Mouse (Mus musculus): ENCODE measurements at regions not wholly inside any gene's neighbourhood (a gene's known extent, or its start where the extent isn't known, plus 50 kb on each side); places are given as distances from the start of the nearest gene placed in this dataset.

GRCm38 (mm10) chr1:119301258-119301657 is 120.8 kb downstream of the Inhbb start:
- H3K27me3 ChIP-seq (ENCODE audit: control insufficient read depth, insufficient read depth, low read length), result no peaks in the 10 kb centered on the region
- H3K4me3 ChIP-seq (ENCODE audit: low read depth, low read length), result no peak overlapping the region
- no peak for ATAC-seq (replicated peaks; ENCODE audit: insufficient number of reproducible peaks, low FRiP score, low TSS enrichment)
- no peak overlapping the region for H3K4me2 ChIP-seq
- H3K4me1 ChIP-seq (ENCODE audit: control insufficient read depth, insufficient read depth, low read length), result 0 out of 2 replicates have a peak, but pooled peaks cover 5% of the 10 kb centered on the region
- no peak overlapping the region for H3K9ac ChIP-seq (ENCODE audit: low read depth, low read length)
- WGBS (ENCODE audit: insufficient replicate concordance), result 86% methylated on average over 11 of the region's 11 CpGs
- no peaks in the 10 kb centered on the region for H3K9me3 ChIP-seq (replicated peaks; ENCODE audit: control insufficient read depth, low read length)
- H3K36me3 ChIP-seq (ENCODE audit: control insufficient read depth, insufficient read depth, low read length), result no peaks in the 10 kb centered on the region
- no peak overlapping the region for H3K27ac ChIP-seq (ENCODE audit: low read depth, low read length)

- Histone ChIP-seq H3K9me3 (replicated peaks; ENCODE audit: control insufficient read depth, low read length) (no peaks in the 10 kb centered on the region), H3K4me2 (no peak overlapping the region), H3K36me3 (ENCODE audit: control insufficient read depth, insufficient read depth, low read length) (no peaks in the 10 kb centered on the region), H3K9ac (ENCODE audit: low read depth, low read length) (no peak overlapping the region), H3K27me3 (ENCODE audit: control insufficient read depth, insufficient read depth, low read length) (no peaks in the 10 kb centered on the region), H3K4me3 (ENCODE audit: low read depth, low read length) (no peak overlapping the region), H3K27ac (ENCODE audit: low read depth, low read length) (no peak overlapping the region), H3K4me1 (ENCODE audit: control insufficient read depth, insufficient read depth, low read length) (0 out of 2 replicates have a peak, but pooled peaks cover 4% of the 10 kb centered on the region)
- no peak for ATAC-seq (replicated peaks; ENCODE audit: insufficient number of reproducible peaks, low FRiP score, low TSS enrichment)
- 78% methylated on average over 12 of the region's 12 CpGs for whole genome bisulfite sequencing (ENCODE audit: insufficient replicate concordance)
Measured at GRCm38 (mm10) chr1:119299842-119300752, 122.0 kb downstream of the Inhbb start.

- ATAC-seq (replicated peaks; ENCODE audit: insufficient number of reproducible peaks, low FRiP score, low TSS enrichment), result no peak
- H3K36me3 ChIP-seq (ENCODE audit: control insufficient read depth, insufficient read depth, low read length), result no peaks in the 10 kb centered on the region
- 74% methylated on average over 6 of the region's 6 CpGs for WGBS (ENCODE audit: insufficient replicate concordance)
- H3K9me3 ChIP-seq (replicated peaks; ENCODE audit: control insufficient read depth, low read length), result no peaks in the 10 kb centered on the region
- H3K4me1 ChIP-seq (ENCODE audit: control insufficient read depth, insufficient read depth, low read length), result no peaks in the 10 kb centered on the region
- H3K27me3 ChIP-seq (ENCODE audit: control insufficient read depth, insufficient read depth, low read length), result no peaks in the 10 kb centered on the region
- H3K4me3 ChIP-seq (ENCODE audit: low read depth, low read length), result no peak overlapping the region
- H3K27ac ChIP-seq (ENCODE audit: low read depth, low read length), result no peak overlapping the region
- H3K9ac ChIP-seq (ENCODE audit: low read depth, low read length), result no peak overlapping the region
- no peak overlapping the region for H3K4me2 ChIP-seq
Measured at GRCm38 (mm10) chr1:119298696-119299230, 123.3 kb downstream of the Inhbb start.

GRCm38 (mm10) chr1:119295121-119295520 is 126.9 kb downstream of the Inhbb start:
- no peak overlapping the region for H3K9ac ChIP-seq (ENCODE audit: low read depth, low read length)

GRCm38 (mm10) chr1:119293839-119294238 is 128.2 kb downstream of the Inhbb start:
- no peak overlapping the region for H3K9ac ChIP-seq (ENCODE audit: low read depth, low read length)
- no peak for ATAC-seq (replicated peaks; ENCODE audit: insufficient number of reproducible peaks, low FRiP score, low TSS enrichment)

More at GRCm38 (mm10) chr1:119295121-119295520, 126.9 kb downstream of the Inhbb start:
- Histone ChIP-seq H3K27me3 (ENCODE audit: control insufficient read depth, insufficient read depth, low read length) (no peaks in the 10 kb centered on the region), H3K9me3 (replicated peaks; ENCODE audit: control insufficient read depth, low read length) (no peaks in the 10 kb centered on the region), H3K36me3 (ENCODE audit: control insufficient read depth, insufficient read depth, low read length) (no peaks in the 10 kb centered on the region), H3K27ac (ENCODE audit: low read depth, low read length) (no peak overlapping the region), H3K4me2 (no peak overlapping the region), H3K4me1 (ENCODE audit: control insufficient read depth, insufficient read depth, low read length) (no peaks in the 10 kb centered on the region), H3K4me3 (ENCODE audit: low read depth, low read length) (no peak overlapping the region)
- ATAC-seq (replicated peaks; ENCODE audit: insufficient number of reproducible peaks, low FRiP score, low TSS enrichment), result no peak
- 74% methylated on average over 8 of the region's 8 CpGs for WGBS (ENCODE audit: insufficient replicate concordance)

GRCm38 (mm10) chr1:119292216-119292615 is 129.8 kb downstream of the Inhbb start:
- Histone ChIP-seq H3K9me3 (replicated peaks; ENCODE audit: control insufficient read depth, low read length) (no peaks in the 10 kb centered on the region), H3K36me3 (ENCODE audit: control insufficient read depth, insufficient read depth, low read length) (no peaks in the 10 kb centered on the region), H3K4me3 (ENCODE audit: low read depth, low read length) (no peak overlapping the region), H3K27ac (ENCODE audit: low read depth, low read length) (no peak overlapping the region), H3K9ac (ENCODE audit: low read depth, low read length) (no peak overlapping the region), H3K4me1 (ENCODE audit: control insufficient read depth, insufficient read depth, low read length) (no peaks in the 10 kb centered on the region), H3K4me2 (no peak overlapping the region), H3K27me3 (ENCODE audit: control insufficient read depth, insufficient read depth, low read length) (no peaks in the 10 kb centered on the region)
- 71% methylated on average over 7 of the region's 7 CpGs for WGBS (ENCODE audit: insufficient replicate concordance)
- ATAC-seq (replicated peaks; ENCODE audit: insufficient number of reproducible peaks, low FRiP score, low TSS enrichment), result no peak

More at GRCm38 (mm10) chr1:119293839-119294238, 128.2 kb downstream of the Inhbb start:
- Histone ChIP-seq H3K9me3 (replicated peaks; ENCODE audit: control insufficient read depth, low read length) (no peaks in the 10 kb centered on the region), H3K27me3 (ENCODE audit: control insufficient read depth, insufficient read depth, low read length) (no peaks in the 10 kb centered on the region), H3K4me2 (no peak overlapping the region), H3K4me3 (ENCODE audit: low read depth, low read length) (no peak overlapping the region), H3K27ac (ENCODE audit: low read depth, low read length) (no peak overlapping the region), H3K36me3 (ENCODE audit: control insufficient read depth, insufficient read depth, low read length) (no peaks in the 10 kb centered on the region), H3K4me1 (ENCODE audit: control insufficient read depth, insufficient read depth, low read length) (no peaks in the 10 kb centered on the region)
- WGBS (ENCODE audit: insufficient replicate concordance), result 82% methylated on average over 9 of the region's 9 CpGs

GRCm38 (mm10) chr1:119290165-119290916 is 131.7 kb downstream of the Inhbb start:
- Histone ChIP-seq H3K9me3 (replicated peaks; ENCODE audit: control insufficient read depth, low read length) (no peaks in the 10 kb centered on the region), H3K27ac (ENCODE audit: low read depth, low read length) (no peak overlapping the region), H3K36me3 (ENCODE audit: control insufficient read depth, insufficient read depth, low read length) (no peaks in the 10 kb centered on the region), H3K27me3 (ENCODE audit: control insufficient read depth, insufficient read depth, low read length) (no peaks in the 10 kb centered on the region), H3K9ac (ENCODE audit: low read depth, low read length) (no peak overlapping the region), H3K4me2 (no peak overlapping the region), H3K4me3 (ENCODE audit: low read depth, low read length) (no peak overlapping the region), H3K4me1 (ENCODE audit: control insufficient read depth, insufficient read depth, low read length) (no peaks in the 10 kb centered on the region)
- no peak for ATAC-seq (replicated peaks; ENCODE audit: insufficient number of reproducible peaks, low FRiP score, low TSS enrichment)
- WGBS (ENCODE audit: insufficient replicate concordance), result 76% methylated on average over 8 of the region's 9 CpGs

GRCm38 (mm10) chr1:119289516-119290164 is 132.4 kb downstream of the Inhbb start:
- Histone ChIP-seq H3K4me2 (no peak overlapping the region), H3K27me3 (ENCODE audit: control insufficient read depth, insufficient read depth, low read length) (no peaks in the 10 kb centered on the region), H3K36me3 (ENCODE audit: control insufficient read depth, insufficient read depth, low read length) (no peaks in the 10 kb centered on the region), H3K4me1 (ENCODE audit: control insufficient read depth, insufficient read depth, low read length) (no peaks in the 10 kb centered on the region), H3K9ac (ENCODE audit: low read depth, low read length) (no peak overlapping the region), H3K4me3 (ENCODE audit: low read depth, low read length) (no peak overlapping the region), H3K9me3 (replicated peaks; ENCODE audit: control insufficient read depth, low read length) (no peaks in the 10 kb centered on the region), H3K27ac (ENCODE audit: low read depth, low read length) (no peak overlapping the region)
- WGBS (ENCODE audit: insufficient replicate concordance), result 69% methylated on average over 11 of the region's 11 CpGs
- no peak for ATAC-seq (replicated peaks; ENCODE audit: insufficient number of reproducible peaks, low FRiP score, low TSS enrichment)
